Mouse (Mus musculus) forebrain, postnatal 0 days (tissue): ENCODE results near the gene Lars2. TPM values are rescaled to one million over a fixed set of nuclear protein-coding genes. Genes with fewer than 3 reads are reported as not detected.
A peak's percentile ranks its signal among the peaks of the same experiment; 100 is the strongest.

Source experiments
- ATAC-seq: fragments of 200-750 bp; cut with Nextera tagmentation; 2 replicates; pipeline ENCODE4 v1.8.0; 2017; ENCODE audit warnings: mild to moderate bottlenecking, moderate library complexity
- DNase-seq: peaks from one replicate; pipeline ENCODE4 v3.0.0-alpha.2; 2015
- H3K27ac ChIP-seq: fragments of 300-500 bp; sonication (generic); 2 replicates; pipeline ENCODE4 v1.5.1; 2014; ENCODE audit warnings: low read depth, mild to moderate bottlenecking, antibody characterized with exemption, low read length, moderate library complexity, mixed read lengths
- H3K27me3 ChIP-seq: fragments of 300-500 bp; sonication (generic); 2 replicates; pipeline ENCODE4 v1.6.1; 2014; ENCODE audit warnings: mild to moderate bottlenecking, low read length, mixed read lengths; ENCODE audit not compliant: insufficient read depth
- H3K36me3 ChIP-seq: fragments of 300-500 bp; sonication (generic); 2 replicates; pipeline ENCODE4 v1.6.1; 2014; ENCODE audit warnings: mild to moderate bottlenecking, moderate library complexity; ENCODE audit not compliant: insufficient read depth
- H3K4me1 ChIP-seq: fragments of 300-500 bp; sonication (generic); 2 replicates; pipeline ENCODE4 v1.6.1; 2014; ENCODE audit warnings: antibody characterized with exemption; ENCODE audit not compliant: insufficient read depth
- H3K4me2 ChIP-seq: fragments of 300-500 bp; sonication (generic); 2 replicates; pipeline ENCODE4 v1.6.1; 2014; ENCODE audit warnings: low read depth, mild to moderate bottlenecking, moderate library complexity
- H3K4me3 ChIP-seq: fragments of 300-500 bp; sonication (generic); 2 replicates; pipeline ENCODE4 v1.5.1; 2014; ENCODE audit warnings: low read depth, low read length, mixed read lengths
- H3K9ac ChIP-seq: fragments of 300-500 bp; sonication (generic); 2 replicates; pipeline ENCODE4 v1.6.1; 2014; ENCODE audit warnings: mild to moderate bottlenecking
- H3K9me3 ChIP-seq: fragments of 300-500 bp; sonication (generic); 2 replicates; pipeline ENCODE4 v1.6.1; 2016; ENCODE audit warnings: low read length
- CTCF ChIP-seq: sonication (generic); IDR thresholded peaks from 2 replicates; pipeline ENCODE4 v1.5.1; 2016; ENCODE audit warnings: antibody characterized with exemption, control low read depth, low read depth
- WGBS: fragments of 180-500 bp; shearing (Covaris S2); extraction: QIAGEN DNeasy Blood & Tissue Kit; methylation state at CpG from one replicate; pipeline ENCODE4 v1.1.7; 2014; 5-methylcytosine and 5-hydroxymethylcytosine counted together
- polyA plus RNA-seq: library from polyadenylated mRNA; unstranded; fragments of >200 nt; fragmentation: Nextera tagmentation; extraction: Ambion mirVana; gene quantifications from 2 replicates; pipeline ENCODE4 v1.2.1, GENCODE M21; 2015
- total RNA-seq: library from RNA; depleted of rRNA; stranded (reverse); fragments of >200 nt; gene quantifications from 2 replicates; pipeline ENCODE4 v1.2.3, GENCODE M21; 2014

The Lars2 gene
- total and polyA plus RNA-seq, 2 experiments from 2014 or later = 83.3 to 876 TPM

- 70% methylated on average over 5 of the region's 5 CpGs for WGBS
- no peaks in the 10 kb centered on the region for H3K27me3 ChIP-seq
- ATAC-seq = no peak
These were observed 124.2 kb downstream of the Lars2 start for GRCm38 (mm10) chr9:123490930-123491329.

DNA sequence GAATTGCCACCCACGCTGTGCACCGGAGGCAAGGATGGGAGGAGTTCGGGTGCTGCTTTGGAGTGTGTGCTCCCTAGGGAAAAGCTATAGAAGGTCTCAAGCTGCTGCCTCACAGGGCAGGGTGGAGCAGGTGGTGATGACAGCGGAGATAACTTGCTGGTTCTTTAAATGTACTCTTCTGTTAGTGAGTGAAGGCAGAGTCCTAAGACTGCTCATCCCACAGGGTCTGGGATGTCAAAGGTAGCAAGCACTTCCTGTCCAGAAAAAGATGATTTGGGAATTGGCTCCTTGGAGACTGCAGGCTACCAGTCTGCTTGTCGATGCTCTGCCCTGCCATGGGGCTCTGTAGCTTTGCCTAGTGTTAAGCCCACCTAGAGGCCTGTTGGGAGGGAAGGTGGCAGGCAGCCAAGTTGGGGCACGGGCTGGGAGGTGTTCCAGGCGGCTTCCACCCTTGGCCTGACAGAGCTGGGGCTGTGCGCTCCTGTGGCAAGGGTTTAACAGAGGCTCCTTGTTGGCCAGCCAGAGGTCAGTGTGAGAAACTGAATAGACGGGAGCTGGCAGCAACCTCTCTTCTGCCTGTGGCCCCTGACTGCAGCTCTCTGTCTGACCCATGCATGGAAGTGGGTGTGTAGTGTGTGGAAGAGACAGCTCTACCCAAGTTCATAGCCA lies 125.3 kb downstream of the Lars2 start:
- ATAC-seq (peak; percentile 90), DNase-seq (peak; percentile 70)
- Histone ChIP-seq H3K9me3 (no peaks in the 10 kb centered on the region), H3K4me2 (no peak overlapping the region), H3K36me3 (no peaks in the 10 kb centered on the region), H3K27ac (no peak overlapping the region), H3K4me3 (no peak overlapping the region), H3K27me3 (no peaks in the 10 kb centered on the region), H3K4me1 (no peaks in the 10 kb centered on the region), H3K9ac (no peak overlapping the region)
- WGBS = 52% methylated on average over 9 of the region's 9 CpGs
- TF ChIP-seq CTCF = no peak

More at GRCm38 (mm10) chr9:123490930-123491329, 124.2 kb downstream of the Lars2 start:
- no peak for TF ChIP-seq CTCF
- Histone ChIP-seq H3K9me3 (no peaks in the 10 kb centered on the region), H3K4me3 (no peak overlapping the region), H3K27ac (no peak overlapping the region), H3K4me2 (no peak overlapping the region), H3K9ac (no peak overlapping the region), H3K4me1 (no peaks in the 10 kb centered on the region), H3K36me3 (no peaks in the 10 kb centered on the region)
- DNase-seq = no peak

- WGBS = 22% methylated on average over 13 of the region's 13 CpGs
- H3K27ac ChIP-seq = no peak overlapping the region
- peak overlapping the region; percentile 6; the same call in 1 of the 2 replicates for H3K9ac ChIP-seq
- no peaks in the 10 kb centered on the region for H3K4me1 ChIP-seq
- no peak overlapping the region; the same call in 1 of the 2 replicates for H3K4me3 ChIP-seq
- no peak for DNase-seq
- peaks cover 3% of the 10 kb centered on the region; the same call in 1 of the 2 replicates for H3K36me3 ChIP-seq
- H3K27me3 ChIP-seq = no peaks in the 10 kb centered on the region
- H3K4me2 ChIP-seq = peak overlapping the region; percentile 35
- ATAC-seq = 0 out of 2 replicates have a peak, but pooled peaks have one; percentile 18
- no peaks in the 10 kb centered on the region for H3K9me3 ChIP-seq
- no peak for TF ChIP-seq CTCF
These were observed 129.9 kb downstream of the Lars2 start for GRCm38 (mm10) chr9:123496665-123497064.

GRCm38 (mm10) chr9:123497906-123498305 lies 131.2 kb downstream of the Lars2 start:
- Histone ChIP-seq H3K27ac (no peak overlapping the region), H3K4me2 (no peak overlapping the region), H3K9me3 (no peaks in the 10 kb centered on the region), H3K4me1 (peaks cover 6% of the 10 kb centered on the region; the same call in 1 of the 2 replicates), H3K36me3 (peaks cover 3% of the 10 kb centered on the region; the same call in 1 of the 2 replicates), H3K27me3 (no peaks in the 10 kb centered on the region), H3K4me3 (no peak overlapping the region), H3K9ac (no peak overlapping the region)
- DNase-seq (no peak), ATAC-seq (no peak)
- WGBS = 81% methylated on average over 5 of the region's 5 CpGs
- no peak for TF ChIP-seq CTCF

- ATAC-seq = no peak
- Histone ChIP-seq H3K9ac (no peak overlapping the region), H3K4me2 (no peak overlapping the region), H3K36me3 (peaks cover 3% of the 10 kb centered on the region; the same call in 1 of the 2 replicates), H3K9me3 (no peaks in the 10 kb centered on the region), H3K4me1 (peaks cover 14% of the 10 kb centered on the region; the same call in 1 of the 2 replicates), H3K27me3 (no peaks in the 10 kb centered on the region), H3K27ac (no peak overlapping the region), H3K4me3 (no peak overlapping the region)
- WGBS = 93% methylated on average over 4 of the region's 4 CpGs
- no peak for DNase-seq
- TF ChIP-seq CTCF = no peak
These were observed 133.8 kb downstream of the Lars2 start for GRCm38 (mm10) chr9:123500480-123500879.

DNA sequence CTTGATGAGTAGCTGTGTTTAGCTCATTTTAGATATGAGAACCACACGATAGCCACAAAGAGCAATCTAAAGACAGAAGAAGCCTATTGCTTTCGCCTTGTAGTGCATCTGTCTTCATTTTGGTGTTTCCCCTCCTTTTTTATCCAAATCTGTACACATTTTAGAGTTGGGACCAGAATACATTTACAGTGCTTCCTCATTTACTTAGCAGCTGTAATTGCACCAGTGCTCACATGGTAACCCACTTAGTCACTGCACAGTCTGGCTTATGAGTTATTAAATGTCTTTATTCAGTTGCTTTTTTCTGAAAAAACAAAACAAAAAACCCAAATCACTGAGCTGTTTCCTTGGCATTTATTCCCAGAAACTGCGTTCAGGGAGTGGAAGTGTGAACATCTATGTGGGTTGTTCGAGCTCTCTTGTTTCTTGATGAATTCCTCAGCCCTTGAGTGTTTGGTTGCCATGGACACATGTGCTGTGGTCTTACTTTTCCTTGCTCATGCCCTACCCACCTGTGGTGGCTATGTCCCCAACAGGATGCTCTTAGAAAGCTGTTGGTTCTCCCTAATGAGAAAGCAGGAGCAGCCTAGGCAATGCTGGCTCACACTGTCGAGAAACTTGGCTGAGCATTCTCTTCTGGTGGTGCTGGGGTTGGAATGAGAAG lies 136.6 kb downstream of the Lars2 start:
- ATAC-seq (peak; percentile 83), DNase-seq (peak; percentile 46)
- Histone ChIP-seq H3K36me3 (peaks cover 3% of the 10 kb centered on the region; the same call in 1 of the 2 replicates), H3K4me2 (no peak overlapping the region), H3K9ac (no peak overlapping the region), H3K27ac (peak overlapping the region; percentile 69; the same call in 1 of the 2 replicates), H3K9me3 (no peaks in the 10 kb centered on the region), H3K27me3 (no peaks in the 10 kb centered on the region), H3K4me3 (no peak overlapping the region), H3K4me1 (peaks cover 14% of the 10 kb centered on the region; the same call in 1 of the 2 replicates)
- 53% methylated on average over 5 of the region's 5 CpGs for WGBS
- TF ChIP-seq CTCF = no peak

DNA sequence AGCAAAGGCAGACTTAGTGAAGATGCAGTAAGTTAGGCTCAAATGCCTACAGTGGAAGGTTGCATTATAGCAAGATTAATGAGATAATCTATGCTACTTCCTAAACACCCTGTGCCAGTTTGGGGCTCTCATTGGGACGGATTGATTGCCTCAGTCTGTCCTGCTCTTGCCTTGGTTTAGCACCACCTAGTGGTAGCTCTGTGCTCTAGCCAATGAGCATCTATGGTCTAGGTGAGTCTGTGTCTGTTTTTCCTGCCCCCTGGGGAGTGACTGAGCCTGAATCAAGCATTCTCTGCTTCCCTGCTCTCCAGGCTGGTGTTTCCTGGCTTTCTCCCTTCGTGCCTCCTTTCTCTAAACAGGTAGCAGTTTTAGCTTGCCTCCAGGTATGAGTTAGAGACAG lies 137.6 kb downstream of the Lars2 start:
- WGBS = 9% methylated on average over 2 of the region's 2 CpGs
- Histone ChIP-seq H3K9me3 (no peaks in the 10 kb centered on the region), H3K27ac (no peak overlapping the region), H3K9ac (no peak overlapping the region), H3K4me1 (peaks cover 14% of the 10 kb centered on the region; the same call in 1 of the 2 replicates), H3K36me3 (peaks cover 3% of the 10 kb centered on the region; the same call in 1 of the 2 replicates), H3K4me2 (no peak overlapping the region), H3K4me3 (no peak overlapping the region), H3K27me3 (no peaks in the 10 kb centered on the region)
- peak; percentile 91 for TF ChIP-seq CTCF
- peak; percentile 68 for ATAC-seq
- peak; percentile 65 for DNase-seq
